Mouse (Mus musculus) kidney, embryonic 15.5 days (tissue): ENCODE results near the gene Fam104a. TPM values are rescaled to one million over a fixed set of nuclear protein-coding genes. Genes with fewer than 3 reads are reported as not detected.

ENCODE experiments used
- ATAC-seq: fragments of 200-750 bp; cut with Nextera tagmentation; replicated peaks from 2 replicates; pipeline ENCODE4 v1.8.0; 2017; ENCODE audit warnings: moderate TSS enrichment; ENCODE audit not compliant: low FRiP score
- H3K27ac ChIP-seq: fragments of 300-500 bp; sonication (generic); 2 replicates; pipeline ENCODE4 v1.5.1; 2015; ENCODE audit warnings: mild to moderate bottlenecking, inconsistent platforms
- H3K27me3 ChIP-seq: fragments of 300-500 bp; sonication (generic); 2 replicates; pipeline ENCODE4 v1.6.1; 2015; ENCODE audit warnings: inconsistent platforms
- H3K36me3 ChIP-seq: fragments of 300-500 bp; sonication (generic); 2 replicates; pipeline ENCODE4 v1.6.1; 2015; ENCODE audit warnings: inconsistent platforms
- H3K4me1 ChIP-seq: fragments of 300-500 bp; sonication (generic); 2 replicates; pipeline ENCODE4 v1.6.1; 2015; ENCODE audit warnings: inconsistent platforms
- H3K4me2 ChIP-seq: fragments of 300-500 bp; sonication (generic); 2 replicates; pipeline ENCODE4 v1.6.1; 2015; ENCODE audit warnings: moderate library complexity, mild to moderate bottlenecking, inconsistent platforms
- H3K4me3 ChIP-seq: fragments of 300-500 bp; sonication (generic); replicated peaks from 2 replicates; pipeline ENCODE4 v1.5.1; 2015; ENCODE audit warnings: mild to moderate bottlenecking, inconsistent platforms
- H3K9ac ChIP-seq: fragments of 300-500 bp; sonication (generic); 2 replicates; pipeline ENCODE4 v1.6.1; 2015; ENCODE audit warnings: mild to moderate bottlenecking, inconsistent platforms
- H3K9me3 ChIP-seq: fragments of 300-500 bp; sonication (generic); replicated peaks from 2 replicates; pipeline ENCODE4 v1.6.1; 2016; ENCODE audit warnings: inconsistent platforms
- WGBS: fragments of 180-500 bp; shearing (Covaris S2); methylation state at CpG from one replicate; pipeline ENCODE4 v1.1.7; 2015; ENCODE audit warnings: mixed read lengths; 5-methylcytosine and 5-hydroxymethylcytosine counted together
- polyA plus RNA-seq: library from polyadenylated mRNA; unstranded; fragments of >200 nt; fragmentation: Nextera tagmentation; extraction: Ambion mirVana; gene quantifications from 2 replicates; pipeline ENCODE4 v1.2.1, GENCODE M21; 2015

The Fam104a gene
- polyA plus RNA-seq, 1 experiment from 2014 or later, result 44.4 TPM

DNA sequence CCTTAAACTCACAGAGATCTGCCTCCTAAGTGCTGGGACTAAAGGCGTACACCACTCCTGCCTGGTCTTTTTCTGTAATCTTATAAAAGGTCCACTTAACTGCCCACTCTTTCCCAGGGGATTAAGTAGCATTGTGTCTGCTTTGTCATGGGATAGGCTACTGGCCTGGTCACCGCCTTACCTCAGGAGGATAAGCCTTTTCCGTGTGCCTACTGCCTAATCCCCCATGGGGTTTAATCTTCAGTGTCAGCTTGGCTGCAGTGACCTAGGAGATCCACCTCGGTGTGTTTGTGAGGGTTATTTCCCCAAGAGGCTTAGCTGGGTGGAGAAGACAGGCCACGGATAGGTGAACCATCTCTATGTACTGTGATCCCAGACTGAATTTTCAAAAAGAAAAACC is 13.6 kb upstream of the Fam104a start:
- H3K9ac ChIP-seq, result no peak overlapping the region
- peaks cover 11% of the 10 kb centered on the region for H3K4me1 ChIP-seq
- no peak for ATAC-seq
- 76% methylated on average over 5 of the region's 5 CpGs for WGBS
- H3K36me3 ChIP-seq, result peaks cover 46% of the 10 kb centered on the region
- no peak overlapping the region for H3K4me2 ChIP-seq
- no peaks in the 10 kb centered on the region for H3K27me3 ChIP-seq
- no peak overlapping the region for H3K27ac ChIP-seq
- no peak overlapping the region for H3K4me3 ChIP-seq
- no peaks in the 10 kb centered on the region for H3K9me3 ChIP-seq

DNA sequence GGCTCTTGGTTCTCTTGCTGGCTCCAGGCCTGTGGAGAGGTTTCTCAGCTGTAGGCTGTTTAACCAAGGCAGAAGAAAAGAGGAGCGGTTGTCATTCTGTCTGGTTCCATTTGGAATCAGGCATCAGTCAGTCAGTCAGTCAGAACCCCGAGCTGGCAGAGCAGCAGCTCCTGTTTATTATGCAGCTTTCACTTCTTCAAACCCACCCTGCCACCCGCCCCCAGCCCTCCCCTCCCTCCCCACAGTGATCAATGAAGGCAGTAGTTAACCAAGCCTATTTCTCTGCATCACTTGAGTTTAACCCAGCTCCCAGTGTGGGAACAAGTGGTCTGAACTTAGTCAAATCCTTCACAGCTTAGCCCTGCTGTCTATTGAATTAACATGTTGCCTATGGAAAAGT is 7.9 kb upstream of the Fam104a start:
- no peak overlapping the region for H3K4me3 ChIP-seq
- H3K36me3 ChIP-seq, result peaks cover 96% of the 10 kb centered on the region
- WGBS, result 70% methylated on average over 3 of the region's 3 CpGs
- no peak for ATAC-seq
- H3K27ac ChIP-seq, result no peak overlapping the region
- no peaks in the 10 kb centered on the region for H3K27me3 ChIP-seq
- H3K9me3 ChIP-seq, result no peaks in the 10 kb centered on the region
- H3K4me1 ChIP-seq, result peaks cover 6% of the 10 kb centered on the region
- H3K4me2 ChIP-seq, result no peak overlapping the region
- no peak overlapping the region for H3K9ac ChIP-seq

DNA sequence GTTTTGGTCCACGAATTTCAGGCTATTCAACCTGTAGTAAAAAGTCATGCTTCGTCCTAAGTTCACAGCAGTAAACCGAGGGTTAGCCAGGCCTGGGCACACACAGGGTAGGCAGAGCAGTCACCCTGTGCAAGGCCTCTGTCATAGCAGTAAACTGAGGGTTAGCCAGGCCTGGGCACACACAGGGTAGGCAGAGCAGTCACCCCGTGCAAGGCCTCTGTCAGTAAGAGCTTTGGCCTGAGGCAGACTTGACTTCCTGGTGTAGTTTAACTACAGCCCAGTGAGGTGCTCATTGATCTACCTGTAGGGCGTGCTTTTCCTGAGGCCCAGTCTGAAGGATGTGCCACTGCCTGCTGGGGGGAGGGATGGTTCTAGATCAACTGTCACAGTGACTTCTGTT is 7.4 kb upstream of the Fam104a start:
- WGBS, result 87% methylated on average over 5 of the region's 5 CpGs
- peaks cover 95% of the 10 kb centered on the region for H3K36me3 ChIP-seq
- ATAC-seq, result no peak
- no peak overlapping the region for H3K4me2 ChIP-seq
- H3K9me3 ChIP-seq, result no peaks in the 10 kb centered on the region
- no peaks in the 10 kb centered on the region for H3K27me3 ChIP-seq
- H3K4me1 ChIP-seq, result peaks cover 11% of the 10 kb centered on the region
- H3K9ac ChIP-seq, result no peak overlapping the region
- no peak overlapping the region for H3K4me3 ChIP-seq
- no peak overlapping the region for H3K27ac ChIP-seq

GRCm38 (mm10) chr11:113690506-113690905 is 6.6 kb upstream of the Fam104a start:
- Histone ChIP-seq H3K27me3 (no peaks in the 10 kb centered on the region), H3K4me1 (peaks cover 17% of the 10 kb centered on the region), H3K9me3 (no peaks in the 10 kb centered on the region), H3K4me3 (no peak overlapping the region), H3K36me3 (peaks cover 87% of the 10 kb centered on the region), H3K9ac (no peak overlapping the region), H3K4me2 (no peak overlapping the region), H3K27ac (no peak overlapping the region)
- 88% methylated on average over 12 of the region's 12 CpGs for WGBS
- no peak for ATAC-seq

GRCm38 (mm10) chr11:113687031-113687430 is 3.1 kb upstream of the Fam104a start:
- no peak overlapping the region for H3K4me3 ChIP-seq
- no peak for ATAC-seq
- WGBS, result 68% methylated on average over 2 of the region's 2 CpGs

GRCm38 (mm10) chr11:113684707-113685426 is 912 bp upstream of the Fam104a start:
- peak overlapping the region; percentile 84 for H3K4me2 ChIP-seq
- no peaks in the 10 kb centered on the region for H3K27me3 ChIP-seq
- no peak for ATAC-seq
- H3K4me1 ChIP-seq, result peaks cover 40% of the 10 kb centered on the region
- peaks cover 31% of the 10 kb centered on the region for H3K36me3 ChIP-seq
- peak overlapping the region; percentile 98 for H3K27ac ChIP-seq
- H3K4me3 ChIP-seq, result peak overlapping the region; percentile 96
- no peaks in the 10 kb centered on the region for H3K9me3 ChIP-seq
- 42% methylated on average over 25 of the region's 25 CpGs for WGBS
- peak overlapping the region; percentile 94 for H3K9ac ChIP-seq

More at GRCm38 (mm10) chr11:113687031-113687430, 3.1 kb upstream of the Fam104a start:
- 0 out of 2 replicates have a peak overlapping the region, but pooled peaks have one; percentile 3 for H3K4me2 ChIP-seq
- no peak overlapping the region for H3K9ac ChIP-seq
- no peaks in the 10 kb centered on the region for H3K27me3 ChIP-seq
- no peaks in the 10 kb centered on the region for H3K9me3 ChIP-seq
- peaks cover 33% of the 10 kb centered on the region for H3K4me1 ChIP-seq
- H3K27ac ChIP-seq, result peak overlapping the region; percentile 41; the same call in 1 of the 2 replicates
- peaks cover 52% of the 10 kb centered on the region for H3K36me3 ChIP-seq

GRCm38 (mm10) chr11:113683627-113683956 is 363 bp downstream of the Fam104a start:
- Histone ChIP-seq H3K4me2 (peak overlapping the region; percentile 84), H3K9me3 (no peaks in the 10 kb centered on the region), H3K27ac (peak overlapping the region; percentile 98), H3K4me1 (peaks cover 42% of the 10 kb centered on the region), H3K9ac (peak overlapping the region; percentile 94), H3K4me3 (peak overlapping the region; percentile 96), H3K27me3 (no peaks in the 10 kb centered on the region), H3K36me3 (peaks cover 18% of the 10 kb centered on the region)
- ATAC-seq, result peak; percentile 56; the same call in 1 of the 2 replicates
- 0% methylated on average over 34 of the region's 38 CpGs for WGBS

GRCm38 (mm10) chr11:113682897-113683626 is 893 bp downstream of the Fam104a start:
- H3K9ac ChIP-seq, result peak overlapping the region; percentile 94
- WGBS, result 2% methylated on average over 38 of the region's 38 CpGs
- H3K27ac ChIP-seq, result peak overlapping the region; percentile 98
- peak; percentile 40 for ATAC-seq
- H3K36me3 ChIP-seq, result peaks cover 12% of the 10 kb centered on the region
- peak overlapping the region; percentile 84 for H3K4me2 ChIP-seq
- H3K9me3 ChIP-seq, result no peaks in the 10 kb centered on the region
- H3K4me1 ChIP-seq, result peaks cover 47% of the 10 kb centered on the region
- peak overlapping the region; percentile 96 for H3K4me3 ChIP-seq
- H3K27me3 ChIP-seq, result no peaks in the 10 kb centered on the region

- H3K36me3 ChIP-seq, result peaks cover 7% of the 10 kb centered on the region
- H3K9me3 ChIP-seq, result no peaks in the 10 kb centered on the region
- H3K27ac ChIP-seq, result no peak overlapping the region
- ATAC-seq, result no peak
- H3K4me1 ChIP-seq, result peaks cover 46% of the 10 kb centered on the region
- no peak overlapping the region for H3K9ac ChIP-seq
- 0 out of 2 replicates have a peak overlapping the region, but pooled peaks have one; percentile 96 for H3K4me3 ChIP-seq
- peak overlapping the region; percentile 84; the same call in 1 of the 2 replicates for H3K4me2 ChIP-seq
- no peaks in the 10 kb centered on the region for H3K27me3 ChIP-seq
These were observed 2.0 kb downstream of the Fam104a start for GRCm38 (mm10) chr11:113681979-113682378.

GRCm38 (mm10) chr11:113680954-113681353 is 3.0 kb downstream of the Fam104a start:
- Histone ChIP-seq H3K4me2 (no peak overlapping the region), H3K4me1 (peaks cover 38% of the 10 kb centered on the region), H3K36me3 (peaks cover 12% of the 10 kb centered on the region), H3K4me3 (no peak overlapping the region), H3K9me3 (no peaks in the 10 kb centered on the region), H3K9ac (no peak overlapping the region), H3K27me3 (no peaks in the 10 kb centered on the region), H3K27ac (no peak overlapping the region)
- no peak for ATAC-seq
- WGBS, result 90% methylated on average over 2 of the region's 2 CpGs

DNA sequence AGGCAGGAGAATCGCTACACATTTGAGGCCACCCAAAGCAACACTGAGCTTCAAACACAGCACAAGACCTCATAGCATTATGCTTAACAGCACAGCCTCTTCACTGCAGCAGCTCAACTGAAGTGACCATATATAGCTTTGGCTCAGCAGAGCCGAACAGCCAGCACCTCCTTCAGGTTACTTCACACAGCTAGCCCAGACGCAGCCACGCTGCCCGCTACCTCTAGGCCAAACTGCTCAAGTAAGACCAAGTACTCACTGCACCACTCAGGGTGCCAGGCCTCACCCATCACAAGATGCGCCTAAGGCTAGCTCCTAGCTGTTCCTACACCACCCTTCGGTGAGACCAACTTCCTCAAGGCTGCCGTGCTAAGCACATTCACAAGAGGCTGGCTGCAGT is 5.6 kb downstream of the Fam104a start:
- H3K36me3 ChIP-seq, result peaks cover 38% of the 10 kb centered on the region
- no peak overlapping the region for H3K9ac ChIP-seq
- 79% methylated on average over 8 of the region's 8 CpGs for WGBS

GRCm38 (mm10) chr11:113677378-113677777 is 6.6 kb downstream of the Fam104a start:
- WGBS, result 96% methylated on average over 2 of the region's 2 CpGs
- H3K27me3 ChIP-seq, result no peaks in the 10 kb centered on the region

More for the DNA sequence above, 5.6 kb downstream of the Fam104a start:
- ATAC-seq, result 0 out of 2 replicates have a peak, but pooled peaks have one; percentile 7
- H3K4me3 ChIP-seq, result no peak overlapping the region
- no peak overlapping the region for H3K4me2 ChIP-seq
- peaks cover 26% of the 10 kb centered on the region for H3K4me1 ChIP-seq
- H3K9me3 ChIP-seq, result no peaks in the 10 kb centered on the region
- H3K27ac ChIP-seq, result no peak overlapping the region
- H3K27me3 ChIP-seq, result no peaks in the 10 kb centered on the region

More at GRCm38 (mm10) chr11:113677378-113677777, 6.6 kb downstream of the Fam104a start:
- H3K27ac ChIP-seq, result no peak overlapping the region
- H3K9me3 ChIP-seq, result no peaks in the 10 kb centered on the region
- no peak overlapping the region for H3K4me3 ChIP-seq
- no peak for ATAC-seq
- H3K4me2 ChIP-seq, result no peak overlapping the region
- peaks cover 21% of the 10 kb centered on the region for H3K4me1 ChIP-seq
- peaks cover 48% of the 10 kb centered on the region for H3K36me3 ChIP-seq
- H3K9ac ChIP-seq, result no peak overlapping the region
